Mouse (Mus musculus) telencephalon, adult 2 months (tissue): ENCODE measurements around the gene Prex1.

Source experiments
- DNase-seq: peaks from one replicate; pipeline ENCODE4 v3.0.0-alpha.2; 2011; ENCODE audit warnings: low read depth, low spot score

Gene Prex1

GRCm38 (mm10) chr2:166661971-166662370, 51.7 kb downstream of the Prex1 start:
- DNase-seq: no peak

GRCm38 (mm10) chr2:166661498-166661897, 52.1 kb downstream of the Prex1 start:
- no peak for DNase-seq

- DNase-seq: no peak
These were observed 55.3 kb downstream of the Prex1 start for GRCm38 (mm10) chr2:166658380-166658779.

- no peak for DNase-seq
These were observed 56.1 kb downstream of the Prex1 start for GRCm38 (mm10) chr2:166657451-166658011.

GRCm38 (mm10) chr2:166656630-166657029, 57.0 kb downstream of the Prex1 start:
- DNase-seq: no peak

- DNase-seq: no peak
These were observed 57.7 kb downstream of the Prex1 start for GRCm38 (mm10) chr2:166655727-166656520.

GRCm38 (mm10) chr2:166655308-166655707, 58.3 kb downstream of the Prex1 start:
- no peak for DNase-seq

- DNase-seq: no peak
These were observed 58.8 kb downstream of the Prex1 start for GRCm38 (mm10) chr2:166654875-166655274.

- DNase-seq: no peak
These were observed 60.1 kb downstream of the Prex1 start for GRCm38 (mm10) chr2:166653564-166653963.

- no peak for DNase-seq
These were observed 61.0 kb downstream of the Prex1 start for GRCm38 (mm10) chr2:166652672-166653071.

GRCm38 (mm10) chr2:166651317-166652030, 62.2 kb downstream of the Prex1 start:
- no peak for DNase-seq

- DNase-seq: no peak
These were observed 63.2 kb downstream of the Prex1 start for GRCm38 (mm10) chr2:166650414-166650813.

GRCm38 (mm10) chr2:166647242-166647641, 66.4 kb downstream of the Prex1 start:
- no peak for DNase-seq

- no peak for DNase-seq
These were observed 67.1 kb downstream of the Prex1 start for GRCm38 (mm10) chr2:166646434-166647088.

- DNase-seq: no peak
These were observed 68.8 kb downstream of the Prex1 start for GRCm38 (mm10) chr2:166644816-166645215.

- DNase-seq: peak; percentile 80
These were observed 71.0 kb downstream of the Prex1 start for GRCm38 (mm10) chr2:166642581-166642987.

GRCm38 (mm10) chr2:166639750-166640149, 73.9 kb downstream of the Prex1 start:
- no peak for DNase-seq

- DNase-seq: no peak
These were observed 74.5 kb downstream of the Prex1 start for GRCm38 (mm10) chr2:166638947-166639641.

- no peak for DNase-seq
These were observed 75.4 kb downstream of the Prex1 start for GRCm38 (mm10) chr2:166638079-166638800.

- DNase-seq: no peak
These were observed 76.0 kb downstream of the Prex1 start for GRCm38 (mm10) chr2:166637673-166637990.
